Mouse (Mus musculus) E14TG2a.4 (cell line): ENCODE measurements around the gene Uap1.
A peak's percentile ranks its signal among the peaks of the same experiment; 100 is the strongest.

Experiments
- CTCF ChIP-seq: conservative IDR thresholded peaks from 2 replicates; pipeline ENCODE4 v1.5.1; 2014; ENCODE audit warnings: low read length
- POU5F1 ChIP-seq: IDR thresholded peaks from 2 replicates; pipeline ENCODE4 v1.6.1; 2014; ENCODE audit warnings: low read length, borderline replicate concordance

- TF ChIP-seq CTCF, result peak; percentile 25; the same call in 1 of the 2 replicates
- TF ChIP-seq POU5F1, result no peak
Measured at GRCm38 (mm10) chr1:170136351-170137009, 38.3 kb downstream of the Uap1 start.
